Mouse (Mus musculus) lung, adult 2 months (tissue): Measurements from ENCODE around the gene Mpg. TPM values are rescaled to one million over a fixed set of nuclear protein-coding genes. Genes with fewer than 3 reads are reported as not detected.
A peak's percentile ranks its signal among the peaks of the same experiment; 100 is the strongest.

ENCODE experiments used
- DNase-seq: peaks from one replicate; pipeline ENCODE4 v3.0.0; 2022
- H3K4me1 ChIP-seq: fragments of 200-500 bp; 2 replicates; pipeline ENCODE4 v1.6.1; 2011; ENCODE audit warnings: low read length; ENCODE audit not compliant: control insufficient read depth, insufficient read depth
- H3K4me3 ChIP-seq: fragments of 200-500 bp; replicated peaks from 2 replicates; pipeline ENCODE3; 2011; ENCODE audit warnings: low read depth, mild to moderate bottlenecking, control low read depth, low read length; ENCODE audit errors: extremely low read depth
- CTCF ChIP-seq: fragments of 200-500 bp; IDR thresholded peaks from 2 replicates; pipeline ENCODE4 v1.5.1; 2011; ENCODE audit warnings: mild to moderate bottlenecking, low read length, control low read depth; ENCODE audit not compliant: insufficient read depth
- POLR2A ChIP-seq: fragments of 200-500 bp; IDR thresholded peaks from 2 replicates; pipeline ENCODE4 v1.6.1; 2011; ENCODE audit warnings: low read depth, mild to moderate bottlenecking, control low read depth, low read length, borderline replicate concordance; ENCODE audit errors: extremely low read depth
- WGBS: fragments of 180-500 bp; shearing (Covaris S2); methylation state at CpG from one replicate; pipeline ENCODE4 v1.1.7; 2018; 5-methylcytosine and 5-hydroxymethylcytosine counted together
- polyA plus RNA-seq: library from polyadenylated mRNA; depleted of rRNA; stranded (reverse); fragments of >200 nt; gene quantifications from 2 replicates; pipeline ENCODE4 v1.2.3, GENCODE M21; 2012

Gene Mpg
- polyA plus RNA-seq, 1 experiment, result 12.4 TPM

DNA sequence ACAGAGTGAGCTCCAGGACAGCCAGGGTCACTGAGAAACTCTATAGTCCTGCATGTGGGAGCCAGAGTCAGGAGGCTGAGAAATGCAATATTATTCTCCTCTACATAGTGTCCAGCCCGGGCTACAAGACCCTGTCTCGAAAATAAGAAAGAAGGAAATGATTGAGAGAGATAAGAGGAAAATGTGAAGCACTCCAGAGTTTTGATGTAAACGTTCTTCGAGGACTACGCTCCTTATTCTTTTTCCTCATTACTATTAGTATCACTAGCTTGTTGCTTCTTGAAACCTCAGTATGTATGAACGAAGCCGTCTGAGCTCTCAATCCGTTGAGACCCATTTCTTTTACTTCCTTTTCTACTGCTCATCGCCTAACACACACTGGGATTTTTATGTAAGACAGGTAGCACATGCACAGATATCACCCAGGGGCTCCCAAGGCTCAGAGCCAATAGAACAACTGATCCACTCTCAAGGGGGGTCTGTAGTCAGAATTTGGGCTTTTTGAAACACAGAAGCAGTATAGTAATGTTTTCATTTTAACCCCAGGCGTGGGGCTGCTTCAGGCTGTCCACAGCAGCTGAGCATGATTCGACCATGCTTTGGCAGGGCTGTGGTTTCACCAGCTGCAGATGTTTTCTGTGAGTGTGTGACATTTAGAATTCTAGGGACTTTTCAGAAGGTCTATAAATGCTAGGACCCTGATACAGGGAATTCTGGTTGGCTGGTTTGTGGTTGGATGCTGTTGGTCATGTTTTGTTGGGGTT lies 24.2 kb upstream of the Mpg start:
- DNase-seq, result no peak
- 56% methylated on average over 11 of the region's 11 CpGs for WGBS
- Histone ChIP-seq H3K4me1 (peaks cover 3% of the 10 kb centered on the region; the same call in 1 of the 2 replicates), H3K4me3 (no peak overlapping the region)
- no peak for TF ChIP-seq POLR2A
- TF ChIP-seq CTCF, result no peak

DNA sequence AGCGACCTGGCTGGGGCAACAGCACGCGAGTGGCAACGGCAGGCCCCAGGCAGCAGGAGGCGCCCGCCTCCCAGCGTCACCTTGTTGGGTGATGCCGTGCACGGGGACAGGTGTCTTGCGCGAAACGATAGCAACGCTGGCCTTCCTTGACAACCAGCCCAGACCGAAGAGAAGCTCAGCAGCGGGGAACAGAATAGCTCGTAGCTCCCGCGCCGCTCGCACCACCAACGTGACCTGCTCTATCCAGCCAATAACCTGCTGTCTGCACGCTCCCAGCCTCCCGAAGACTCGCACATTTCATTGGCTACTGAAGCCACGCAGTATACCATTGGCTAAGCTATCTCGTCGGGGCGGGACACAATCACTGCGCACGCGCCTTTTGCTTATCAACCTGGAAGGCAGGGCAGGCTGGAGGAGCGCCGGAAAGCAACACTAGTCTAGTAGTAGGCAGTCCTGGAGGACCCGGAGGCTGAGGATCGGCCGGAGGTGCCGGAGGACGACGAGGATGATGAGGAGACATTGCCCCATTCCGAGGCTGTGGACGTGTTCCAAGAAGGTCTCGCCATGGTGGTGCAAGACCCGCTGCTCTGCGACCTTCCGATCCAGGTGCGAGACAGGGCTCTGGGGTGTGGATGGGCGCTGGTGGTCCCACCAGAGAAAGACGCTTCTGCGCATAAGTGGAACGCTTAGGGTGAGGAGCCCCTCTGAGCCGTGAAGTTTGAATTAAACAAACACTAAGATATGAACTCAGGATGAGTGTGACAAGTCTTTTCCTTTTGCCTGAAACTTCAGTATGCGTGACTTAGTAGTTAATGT lies 21.0 kb upstream of the Mpg start, which contains the start of gene Snrnp25:
Gene Snrnp25, plus strand, starts transcription at position 358 of the 816 bp plus-strand sequence.
- H3K4me1 ChIP-seq, result peaks cover 3% of the 10 kb centered on the region; the same call in 1 of the 2 replicates
- H3K4me3 ChIP-seq, result peak within 1 kb of the TSS; percentile 66
- TF ChIP-seq POLR2A (peak; percentile 57; the same call in 1 of the 2 replicates), CTCF (peak; percentile 35; the same call in 1 of the 2 replicates)
- under 1% methylated on average over 52 of the region's 52 CpGs for WGBS
- DNase-seq, result peak; percentile 90

DNA sequence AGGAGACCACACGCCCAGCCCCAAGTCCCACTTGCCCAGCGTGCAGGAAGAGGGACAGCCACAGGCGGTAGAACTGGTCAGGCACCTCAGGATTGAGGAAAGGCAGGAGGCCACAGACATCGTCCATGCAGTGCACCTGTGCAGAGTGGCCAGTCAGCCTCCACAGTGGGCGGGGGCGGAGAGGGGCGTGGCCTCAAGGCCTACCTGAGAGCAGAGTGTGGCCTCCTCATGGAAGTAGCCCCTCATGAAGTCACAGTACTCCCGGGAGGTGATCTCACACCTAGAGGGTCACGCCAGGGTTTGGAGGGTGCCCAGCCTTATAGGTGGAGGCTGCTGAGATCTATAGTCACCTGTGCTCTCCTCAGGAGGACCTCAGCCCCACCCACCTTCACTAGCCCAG lies 15.7 kb upstream of the Mpg start:
- DNase-seq, result no peak
- H3K4me1 ChIP-seq, result peaks cover 3% of the 10 kb centered on the region; the same call in 1 of the 2 replicates
- 84% methylated on average over 9 of the region's 9 CpGs for WGBS
- no peak overlapping the region for H3K4me3 ChIP-seq
- TF ChIP-seq POLR2A, result no peak
- no peak for TF ChIP-seq CTCF

DNA sequence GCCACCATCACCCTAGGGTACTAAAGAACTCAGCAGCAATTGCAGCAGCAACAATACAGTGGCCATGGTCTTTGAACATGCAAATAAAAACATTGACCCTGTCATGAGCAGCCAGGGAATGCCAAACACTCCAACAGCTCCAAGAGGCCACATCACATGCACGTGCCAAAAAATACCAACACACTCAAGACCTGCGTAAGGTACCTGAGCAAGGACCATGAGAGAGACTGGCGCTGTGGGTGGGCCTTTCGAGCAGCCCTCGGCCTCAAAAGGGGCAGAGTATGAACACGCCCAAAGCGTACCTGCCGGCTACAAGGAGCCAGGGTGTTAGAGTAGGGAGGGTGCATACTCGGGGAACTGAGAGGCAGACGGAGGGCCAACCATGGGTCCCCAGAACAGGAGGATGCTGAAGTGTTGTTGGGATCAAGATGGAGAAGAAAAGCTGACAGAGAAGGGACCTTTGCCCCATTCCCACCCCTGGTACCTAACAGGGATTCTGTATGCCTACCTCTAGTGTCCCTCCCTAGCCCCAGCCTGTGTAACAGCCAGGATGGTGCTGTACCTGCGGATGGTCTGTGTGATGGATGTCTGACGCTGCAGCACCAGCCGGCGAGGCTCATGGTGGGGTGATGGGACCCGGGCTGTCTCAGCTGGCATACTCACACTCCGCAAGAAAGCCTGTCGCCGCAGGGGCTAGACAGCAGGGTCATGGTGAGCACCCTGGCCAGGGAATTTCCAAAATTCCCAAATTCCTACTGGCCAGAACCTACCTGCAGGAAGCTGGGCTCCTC lies 10.7 kb upstream of the Mpg start:
- no peak for TF ChIP-seq CTCF
- no peak for TF ChIP-seq POLR2A
- WGBS, result 85% methylated on average over 18 of the region's 18 CpGs

DNA sequence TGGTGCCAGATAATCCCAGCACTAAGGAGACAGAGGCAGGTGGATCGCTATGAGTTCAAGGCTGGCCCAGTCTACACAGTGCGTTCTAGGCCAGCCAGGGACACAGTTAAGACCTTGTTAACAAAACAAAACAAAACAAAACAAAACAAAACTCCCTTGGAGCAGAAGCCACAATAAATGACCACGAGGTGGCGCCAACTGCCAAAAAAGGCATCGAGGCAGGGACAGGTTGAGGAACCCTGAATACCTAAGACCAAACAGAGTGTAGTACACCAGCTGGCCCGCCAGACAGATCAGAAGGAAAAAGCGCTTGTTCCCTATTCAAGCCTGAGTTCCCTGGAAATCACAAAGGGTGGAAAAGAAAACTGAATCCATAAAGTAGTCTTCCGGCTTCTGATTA lies 9.5 kb upstream of the Mpg start:
- WGBS, result 26% methylated on average over 8 of the region's 8 CpGs
- Histone ChIP-seq H3K4me3 (no peak overlapping the region), H3K4me1 (peaks cover 9% of the 10 kb centered on the region; the same call in 1 of the 2 replicates)
- DNase-seq, result peak; percentile 69
- TF ChIP-seq POLR2A (no peak), CTCF (peak; percentile 80)

More for the DNA sequence above, 10.7 kb upstream of the Mpg start:
- Histone ChIP-seq H3K4me3 (no peak overlapping the region), H3K4me1 (peaks cover 6% of the 10 kb centered on the region; the same call in 1 of the 2 replicates)
- DNase-seq, result peak; percentile 54

DNA sequence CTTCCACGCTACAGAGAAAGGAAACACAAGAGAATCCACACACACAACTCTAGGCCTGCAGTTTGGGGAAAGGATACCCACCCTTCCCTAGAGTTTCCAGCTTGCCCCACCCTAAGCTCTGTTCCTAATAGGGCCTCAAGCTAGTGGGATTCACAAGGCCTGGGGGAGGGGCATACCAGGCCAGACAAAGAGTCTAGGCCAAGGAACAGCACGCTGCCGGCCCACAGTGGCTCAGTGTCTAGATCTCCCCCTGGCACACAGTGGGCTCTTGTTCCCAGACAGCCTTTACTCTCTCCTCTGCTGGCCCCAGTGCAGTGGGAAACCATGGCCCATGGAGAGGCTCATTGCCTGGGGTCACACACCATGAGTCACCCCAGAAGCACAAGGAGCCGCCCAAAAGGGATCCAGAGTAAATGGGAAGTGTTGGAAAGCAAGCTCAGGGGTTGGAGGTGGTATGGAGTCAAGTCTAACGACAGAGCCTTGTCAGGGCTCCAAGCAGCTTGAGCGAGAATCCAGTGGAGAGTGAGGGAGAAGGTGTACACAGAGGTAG lies 7.7 kb upstream of the Mpg start:
- no peak for TF ChIP-seq CTCF
- TF ChIP-seq POLR2A, result no peak
- DNase-seq, result no peak
- H3K4me3 ChIP-seq, result no peak overlapping the region
- WGBS, result 50% methylated on average over 6 of the region's 6 CpGs
- peaks cover 23% of the 10 kb centered on the region for H3K4me1 ChIP-seq

DNA sequence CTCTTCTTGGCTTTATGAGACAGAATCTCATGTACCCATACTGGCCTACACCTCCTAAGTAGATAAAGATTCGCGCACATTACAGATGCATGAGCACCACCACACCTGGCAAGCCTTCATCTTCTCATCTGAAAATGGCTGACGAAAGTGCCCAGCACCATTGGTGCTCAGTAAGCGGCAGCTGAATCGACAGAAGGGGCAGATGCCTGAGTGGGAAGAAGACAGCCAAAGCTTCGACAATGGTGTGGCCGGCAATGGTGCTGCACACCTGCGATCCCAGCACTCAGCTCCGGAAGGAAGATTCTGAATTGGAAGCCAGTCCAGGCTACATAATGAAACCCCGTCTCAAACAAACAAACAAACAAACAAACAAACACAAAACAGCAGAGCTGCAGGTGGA lies 7.0 kb upstream of the Mpg start:
- 84% methylated on average over 10 of the region's 10 CpGs for WGBS
- no peak for DNase-seq

DNA sequence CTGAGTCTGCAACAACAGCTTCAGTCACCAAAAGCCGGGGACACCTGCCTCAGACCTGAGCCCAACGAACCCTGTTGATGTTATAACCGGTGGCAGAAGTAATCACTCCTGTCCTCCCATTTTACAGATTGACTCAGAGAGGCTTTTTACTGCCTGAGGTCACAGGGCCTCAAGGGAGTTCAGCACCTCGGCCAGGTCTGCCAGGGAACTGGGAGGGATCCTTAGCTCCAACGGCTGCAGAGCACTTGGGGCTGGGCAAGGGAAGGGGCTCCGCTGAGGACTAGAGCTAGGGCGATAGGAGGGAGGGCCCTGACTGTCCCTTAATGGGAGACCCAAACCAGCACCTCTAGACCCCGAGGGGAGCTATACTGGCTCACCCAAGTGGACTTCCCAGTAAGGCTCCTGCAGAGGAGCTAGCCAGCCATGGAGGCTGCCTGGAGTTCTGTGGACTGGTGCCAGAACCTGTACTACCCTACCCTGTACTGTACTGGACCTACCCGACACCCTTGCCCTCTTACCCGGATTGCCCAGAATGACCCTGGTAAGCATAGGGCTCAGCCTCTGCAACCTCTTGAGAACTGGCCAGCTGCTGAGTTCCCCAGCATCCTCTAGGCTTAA lies 5.6 kb upstream of the Mpg start:
- no peak for DNase-seq
- peaks cover 40% of the 10 kb centered on the region for H3K4me1 ChIP-seq
- TF ChIP-seq CTCF, result no peak
- TF ChIP-seq POLR2A, result no peak
- peak overlapping the region; percentile 85 for H3K4me3 ChIP-seq
- 44% methylated on average over 10 of the region's 10 CpGs for WGBS

More for the DNA sequence above, 7.0 kb upstream of the Mpg start:
- no peak for TF ChIP-seq POLR2A
- no peak for TF ChIP-seq CTCF
- H3K4me3 ChIP-seq, result no peak overlapping the region
- peaks cover 26% of the 10 kb centered on the region for H3K4me1 ChIP-seq
